Mouse (Mus musculus) left cerebral cortex, postnatal 36 days (tissue): Measurements from ENCODE around the gene Fuz. TPM values are rescaled to one million over a fixed set of nuclear protein-coding genes. Genes with fewer than 3 reads are reported as not detected.
"Not testable (repeated sequence)": the region's sequence is repeated elsewhere in the genome, so short reads cannot be mapped to it uniquely, and the experiment has no call there.

Experiments used
- DNase-seq, 2 experiments: peaks; one replicate each; pipeline ENCODE4 v3.0.0; 2021 to 2022; ENCODE audit warnings: low spot score in 2 of 2, mixed read lengths in 1 of 2
- intact Hi-C: fragments of 180-260 bp; cut with DNase I; formaldehyde crosslinking; loops from one replicate; pipeline ENCODE4 v1.15.1; 2025
- total RNA-seq, 2 experiments: library from RNA; stranded (reverse); gene quantifications; 2 replicates each; pipeline ENCODE4 v1.2.3; 2021

The Fuz gene
- total RNA-seq, 2 experiments from 2014 or later: 18.2 to 20.6 TPM

DNA sequence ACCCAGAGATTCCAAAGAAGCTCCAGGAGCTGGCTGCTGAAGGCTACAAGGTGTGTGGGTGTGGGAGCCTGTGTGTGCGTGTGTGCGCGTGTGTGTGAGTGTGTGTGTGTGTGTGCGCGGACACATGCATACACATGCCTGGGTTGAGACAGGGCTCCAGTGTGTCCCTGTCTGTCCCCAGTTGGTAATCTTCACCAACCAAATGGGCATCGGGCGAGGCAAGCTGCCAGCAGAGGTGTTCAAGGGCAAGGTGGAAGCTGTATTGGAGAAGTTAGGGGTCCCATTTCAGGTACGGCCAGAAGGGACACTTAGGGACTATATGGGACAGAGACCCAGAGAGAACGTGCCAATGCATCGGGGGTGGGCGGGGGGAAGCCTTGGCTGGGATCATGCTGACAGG is 36.0 kb upstream of the Fuz start:
- DNase-seq: no peak
- intact Hi-C loops: no loop called here

DNA sequence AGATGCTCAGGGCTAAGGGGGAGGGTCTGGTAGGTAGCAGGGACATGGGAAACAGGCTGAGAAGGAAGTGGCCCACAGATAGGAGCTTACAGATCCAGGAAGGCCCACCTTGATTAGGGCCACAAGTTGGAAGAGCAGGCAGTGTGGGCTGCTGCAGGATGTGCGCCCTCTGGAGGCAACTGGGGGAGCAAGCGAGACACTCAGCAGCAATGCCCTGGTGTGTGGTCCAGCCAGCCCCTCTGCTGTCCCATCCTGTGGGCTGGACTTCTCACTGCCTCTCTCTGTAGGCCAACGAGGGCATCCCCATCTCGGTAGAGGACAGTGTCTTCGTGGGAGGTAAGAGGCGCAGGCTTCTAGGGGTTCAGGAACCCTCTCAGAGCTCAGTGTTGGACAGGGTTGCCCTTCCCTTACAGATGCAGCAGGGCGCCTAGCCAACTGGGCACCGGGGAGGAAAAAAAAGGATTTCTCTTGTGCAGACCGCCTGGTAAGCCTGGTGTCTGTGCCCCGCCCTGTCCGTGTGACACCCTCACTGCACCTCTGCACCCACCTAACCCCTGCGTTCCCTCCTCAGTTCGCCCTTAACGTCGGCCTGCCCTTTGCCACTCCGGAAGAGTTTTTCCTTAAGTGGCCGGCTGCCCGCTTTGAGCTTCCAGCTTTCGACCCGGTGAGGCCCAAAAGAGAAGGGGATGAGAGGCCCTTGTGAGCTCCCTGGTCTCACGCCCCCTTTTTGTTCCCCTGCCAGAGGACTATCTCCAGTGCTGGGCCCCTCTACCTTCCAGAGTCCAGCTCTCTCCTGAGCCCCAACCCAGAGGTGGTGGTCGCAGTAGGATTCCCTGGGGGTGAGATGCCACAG is 35.1 kb upstream of the Fuz start:
- DNase-seq: no peak
- intact Hi-C loops: no loop called here

DNA sequence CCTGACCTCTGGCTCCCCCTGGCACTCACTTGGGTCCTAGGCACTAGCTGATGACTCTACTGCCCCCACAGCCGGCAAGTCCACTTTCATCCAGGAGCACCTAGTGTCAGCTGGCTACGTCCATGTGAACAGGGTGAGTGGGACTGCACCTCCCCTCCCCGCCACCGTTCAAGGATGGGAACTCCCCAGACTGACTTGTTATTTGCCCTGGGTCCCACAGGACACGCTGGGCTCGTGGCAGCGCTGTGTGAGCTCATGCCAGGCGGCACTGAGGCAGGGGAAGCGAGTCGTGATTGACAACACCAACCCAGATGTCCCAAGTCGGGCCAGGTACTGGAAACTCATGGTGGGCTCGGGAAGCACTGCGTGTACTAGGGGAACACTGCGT is 34.5 kb upstream of the Fuz start:
- intact Hi-C loops: no loop called here
- DNase-seq: no peak

DNA sequence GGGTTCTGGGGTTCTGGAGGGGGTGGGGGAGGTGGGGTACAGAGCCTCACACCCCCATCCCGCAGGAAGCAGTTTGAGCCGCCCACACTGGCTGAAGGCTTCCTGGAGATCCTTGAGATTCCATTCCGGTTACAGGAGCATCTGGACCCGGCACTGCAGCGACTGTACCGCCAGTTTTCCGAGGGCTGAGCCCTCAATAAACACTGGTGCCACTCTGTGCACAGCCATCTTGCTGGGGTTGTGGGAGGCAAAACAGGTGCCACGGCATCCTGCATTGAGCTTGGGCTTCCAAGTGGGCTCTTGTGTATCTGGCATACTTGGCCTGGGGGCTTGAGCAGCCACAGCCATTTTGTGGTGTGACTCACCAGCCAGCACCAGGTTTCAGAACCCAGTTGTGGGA is 33.4 kb upstream of the Fuz start:
- DNase-seq: no peak

DNA sequence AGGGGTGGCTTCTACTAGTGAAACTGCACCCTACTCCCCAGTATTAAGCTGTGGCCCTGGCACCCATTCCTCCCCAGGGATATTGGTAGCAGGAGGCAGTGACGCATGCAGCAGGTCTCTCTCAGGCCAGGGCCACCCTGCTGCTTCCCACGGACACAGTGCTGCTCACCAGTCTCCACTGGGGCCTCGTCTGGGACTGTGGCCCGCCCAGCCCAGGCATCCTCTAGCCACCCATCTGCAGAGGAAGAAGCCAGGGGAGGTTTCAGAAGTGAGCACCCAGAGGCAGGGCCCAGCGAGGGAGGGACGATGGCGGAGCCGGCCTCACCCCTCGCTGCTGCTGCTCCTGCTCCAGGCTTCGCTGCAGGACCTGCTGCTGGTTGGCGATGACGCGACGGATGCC is 32.7 kb upstream of the Fuz start:
- intact Hi-C loops: no loop called here
- DNase-seq: no peak

More for the DNA sequence above, 33.4 kb upstream of the Fuz start:
- intact Hi-C loops: no loop called here

DNA sequence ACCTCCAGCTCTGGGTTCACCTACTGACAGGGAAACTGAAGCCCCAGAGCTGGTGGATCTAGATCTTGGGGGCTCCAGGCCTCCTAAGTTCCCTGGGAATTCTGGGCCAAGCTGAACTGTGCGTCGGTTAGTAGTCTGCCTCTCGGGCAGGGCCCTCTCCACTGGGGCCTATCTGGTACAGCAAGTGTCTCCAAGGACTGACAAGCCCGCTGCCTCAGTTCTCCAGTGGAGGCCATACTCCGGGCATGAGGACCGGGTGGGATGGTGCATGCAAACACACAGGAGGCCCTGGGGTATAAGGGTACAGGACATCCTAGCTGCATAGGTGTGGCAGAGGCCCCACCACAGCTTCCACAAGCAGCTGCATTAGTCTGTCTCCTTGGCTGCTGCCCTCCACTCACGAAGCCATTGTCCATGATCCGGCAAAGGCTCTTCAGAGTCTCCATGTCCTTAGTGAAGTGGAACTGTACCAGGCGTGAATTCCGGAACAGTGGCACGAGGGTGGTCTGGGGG is 31.8 kb upstream of the Fuz start:
- intact Hi-C loops: no loop called here
- no peak for DNase-seq

DNA sequence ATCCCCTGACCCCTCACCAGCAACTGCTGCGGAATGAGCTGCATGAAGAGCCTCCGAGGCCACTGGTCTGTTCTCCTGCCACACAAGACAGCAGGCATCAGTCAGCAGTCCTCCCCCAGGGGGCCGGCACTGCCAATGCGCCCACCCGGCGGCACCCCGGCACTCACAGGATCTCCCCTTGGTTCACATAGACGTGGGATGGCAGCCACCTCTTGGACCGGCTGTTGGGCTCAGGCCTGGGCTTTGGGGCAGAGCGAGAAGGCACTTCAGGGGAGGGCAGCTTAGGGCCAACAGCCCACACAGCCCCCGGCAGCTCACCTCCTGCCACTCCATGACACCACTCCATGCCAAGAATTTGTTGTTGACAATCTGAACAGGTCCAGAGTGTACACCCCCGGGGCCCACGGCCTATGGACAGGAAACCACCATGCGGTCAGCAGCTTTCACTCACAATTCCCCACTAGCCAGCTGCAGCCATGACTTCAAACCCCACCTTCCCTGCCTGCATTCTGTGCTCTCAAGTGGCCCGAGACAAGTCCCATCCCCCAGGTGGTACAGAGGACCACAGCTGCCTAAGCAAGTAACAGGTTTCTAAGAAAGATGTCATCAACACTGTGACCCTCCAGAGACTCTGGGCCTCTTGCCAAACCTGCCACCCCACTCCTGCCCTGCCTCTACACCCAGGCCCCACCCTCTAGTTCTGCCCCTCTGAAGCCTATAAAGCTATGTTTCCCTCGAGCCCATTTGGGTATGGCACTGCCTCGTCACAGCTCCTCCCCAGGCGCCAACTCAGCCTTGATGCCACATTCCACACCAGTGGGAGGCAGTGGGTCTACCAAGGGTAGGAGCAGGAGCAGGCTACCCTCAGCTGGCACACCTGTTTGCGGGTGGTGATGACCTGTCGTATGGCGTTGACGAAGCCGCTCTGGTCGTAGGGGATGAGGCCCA is 31.0 kb upstream of the Fuz start:
- intact Hi-C loops: no loop called here
- DNase-seq: no peak

DNA sequence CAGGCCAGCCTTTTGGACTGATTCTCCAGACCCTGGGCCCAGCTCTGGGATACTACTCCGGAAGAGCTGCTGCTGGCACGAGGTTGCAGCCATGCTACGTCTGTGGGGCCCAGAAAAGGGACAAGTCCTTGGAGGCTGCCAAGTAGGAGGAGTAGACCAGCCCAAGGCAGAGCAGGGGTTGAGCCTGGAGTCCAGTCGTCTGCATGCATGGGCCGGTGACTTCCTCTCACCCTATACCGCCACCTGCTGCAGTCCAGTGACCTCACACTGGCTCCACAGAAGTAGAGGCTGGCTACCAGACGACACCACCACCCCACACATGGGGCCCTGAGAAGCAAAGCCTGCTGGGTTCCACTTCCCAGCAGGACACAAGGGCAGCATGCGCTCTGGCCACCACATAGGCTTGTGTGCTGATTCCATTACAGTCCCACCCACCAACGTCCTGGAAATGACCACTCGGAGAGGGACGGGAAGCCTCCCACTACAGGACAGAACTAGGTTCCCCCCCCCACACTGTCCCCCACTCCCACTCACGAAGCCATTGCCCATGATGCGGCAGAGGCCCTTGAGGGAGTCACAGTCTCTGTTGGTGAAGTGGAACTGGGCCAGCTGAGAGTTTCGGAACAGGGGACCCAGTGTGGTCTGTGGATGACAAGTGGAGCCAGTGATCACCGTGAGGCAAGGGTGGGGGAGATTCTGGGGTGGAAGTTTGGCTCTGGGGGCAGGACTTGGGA is 29.4 kb upstream of the Fuz start:
- intact Hi-C loops: no loop called here
- DNase-seq: no peak

DNA sequence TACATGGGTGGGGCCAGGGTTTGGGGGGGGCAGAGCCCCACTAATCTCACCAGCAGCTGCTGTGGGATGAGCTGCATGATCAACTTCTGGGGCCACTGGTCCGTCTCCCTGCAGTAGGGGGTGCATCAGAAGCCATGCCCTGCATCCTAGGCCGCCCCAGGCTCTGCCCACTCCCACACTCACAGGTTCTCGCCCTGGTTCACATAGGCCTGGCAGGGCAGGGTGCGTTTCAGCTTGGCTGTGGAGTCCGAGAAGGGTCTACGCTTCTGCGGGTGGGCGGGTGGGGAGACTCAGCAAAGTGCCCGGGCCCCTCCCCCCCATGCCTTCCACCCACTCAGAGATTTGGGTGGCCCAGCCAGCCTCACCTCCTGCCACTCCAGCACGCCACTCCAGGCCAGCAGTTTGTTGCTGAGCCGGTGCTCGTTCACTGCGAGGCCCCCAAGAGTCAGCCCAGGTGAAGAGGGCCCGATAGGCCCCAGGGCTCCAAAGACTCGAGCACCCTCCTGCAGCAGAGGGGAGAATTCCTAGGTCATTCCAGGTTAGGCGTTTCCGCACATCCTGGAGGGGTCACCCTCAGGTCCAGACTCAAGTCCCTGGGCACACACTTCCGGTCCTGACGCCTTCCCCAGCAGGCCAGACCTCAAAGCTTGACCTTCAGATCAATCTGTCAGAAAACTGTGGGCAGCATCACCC is 28.7 kb upstream of the Fuz start:
- intact Hi-C loops: no loop called here

DNA sequence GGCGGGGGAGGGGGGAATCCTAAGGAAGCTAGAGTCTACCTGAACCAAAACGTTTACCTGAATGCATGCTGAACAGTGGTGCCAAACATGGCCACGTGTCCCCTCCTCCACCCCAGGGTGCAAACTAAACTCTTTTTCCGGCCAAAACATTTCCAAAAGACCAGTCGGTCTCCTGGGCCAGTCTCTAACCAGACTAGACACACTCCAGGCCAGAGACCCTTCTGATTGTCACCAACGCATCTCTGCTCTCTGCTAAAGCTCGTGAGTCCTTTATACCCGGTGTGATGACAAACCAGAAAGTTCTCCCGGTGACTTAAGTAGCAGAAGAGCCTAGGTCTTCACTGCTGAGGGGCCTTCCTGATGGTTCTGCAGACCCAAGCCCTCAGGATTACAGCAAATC is 28.1 kb upstream of the Fuz start:
- intact Hi-C loops: no loop called here
- DNase-seq: no peak

More for the DNA sequence above, 28.7 kb upstream of the Fuz start:
- DNase-seq: no peak

DNA sequence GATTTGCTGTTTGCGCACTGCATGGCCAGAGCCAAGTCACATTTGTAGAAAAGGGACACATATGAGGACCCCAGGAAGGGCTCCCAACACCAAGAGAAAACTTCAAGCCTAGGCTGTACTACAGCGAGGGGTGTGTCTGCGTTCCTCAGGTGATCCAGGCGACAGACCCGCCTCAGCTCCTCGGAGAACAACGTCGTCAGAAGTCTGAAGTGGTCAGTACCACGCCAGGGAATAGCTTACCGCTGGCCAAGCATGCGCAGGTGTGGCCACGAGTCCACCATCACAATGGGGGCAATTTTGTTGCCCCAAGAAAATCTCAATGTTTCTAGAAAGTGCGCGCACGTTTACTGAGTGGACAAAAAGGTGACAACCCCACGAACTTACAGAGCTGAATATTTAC is 27.4 kb upstream of the Fuz start:
- intact Hi-C loops: no loop called here
- no peak for DNase-seq

DNA sequence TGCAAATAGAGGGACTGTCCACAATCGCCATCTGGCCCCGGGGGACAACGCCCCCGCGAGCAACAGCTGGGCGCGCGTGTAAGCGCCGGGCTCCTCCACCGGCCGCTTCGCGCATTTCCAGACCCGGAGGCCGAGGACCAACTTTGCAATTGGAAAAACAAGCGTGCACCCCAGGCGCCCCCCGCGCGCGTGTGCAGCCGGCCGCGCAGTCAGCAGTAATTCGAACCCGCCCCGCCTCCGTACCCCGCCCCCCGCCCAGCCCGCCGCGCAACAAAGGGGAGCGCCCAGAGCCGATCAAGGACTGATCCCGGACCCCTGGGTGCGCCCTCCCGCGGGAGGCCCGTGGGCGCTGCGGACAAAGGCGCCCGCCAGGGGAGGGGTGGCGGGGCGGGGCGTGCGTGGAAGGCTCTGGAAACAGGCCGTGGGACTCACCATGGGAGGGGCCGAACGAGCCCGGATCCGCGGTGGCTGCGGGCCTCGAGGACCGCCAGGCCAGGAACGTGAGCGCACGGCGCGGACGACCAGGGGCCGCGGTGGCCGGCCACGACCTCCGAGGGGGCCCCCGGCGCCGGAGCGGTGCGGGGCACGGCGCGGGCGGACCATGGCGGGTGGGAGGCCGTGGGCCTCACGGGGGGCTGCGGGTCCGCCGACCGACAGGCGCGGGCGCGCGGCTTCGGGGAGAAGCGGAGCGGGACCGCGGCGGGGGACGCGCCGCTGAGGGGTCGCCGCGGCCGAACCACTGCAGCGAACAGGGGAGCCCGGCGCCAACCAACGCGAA is 26.8 kb upstream of the Fuz start:
- peak in 1 of 2 experiments; percentile 69 for DNase-seq

DNA sequence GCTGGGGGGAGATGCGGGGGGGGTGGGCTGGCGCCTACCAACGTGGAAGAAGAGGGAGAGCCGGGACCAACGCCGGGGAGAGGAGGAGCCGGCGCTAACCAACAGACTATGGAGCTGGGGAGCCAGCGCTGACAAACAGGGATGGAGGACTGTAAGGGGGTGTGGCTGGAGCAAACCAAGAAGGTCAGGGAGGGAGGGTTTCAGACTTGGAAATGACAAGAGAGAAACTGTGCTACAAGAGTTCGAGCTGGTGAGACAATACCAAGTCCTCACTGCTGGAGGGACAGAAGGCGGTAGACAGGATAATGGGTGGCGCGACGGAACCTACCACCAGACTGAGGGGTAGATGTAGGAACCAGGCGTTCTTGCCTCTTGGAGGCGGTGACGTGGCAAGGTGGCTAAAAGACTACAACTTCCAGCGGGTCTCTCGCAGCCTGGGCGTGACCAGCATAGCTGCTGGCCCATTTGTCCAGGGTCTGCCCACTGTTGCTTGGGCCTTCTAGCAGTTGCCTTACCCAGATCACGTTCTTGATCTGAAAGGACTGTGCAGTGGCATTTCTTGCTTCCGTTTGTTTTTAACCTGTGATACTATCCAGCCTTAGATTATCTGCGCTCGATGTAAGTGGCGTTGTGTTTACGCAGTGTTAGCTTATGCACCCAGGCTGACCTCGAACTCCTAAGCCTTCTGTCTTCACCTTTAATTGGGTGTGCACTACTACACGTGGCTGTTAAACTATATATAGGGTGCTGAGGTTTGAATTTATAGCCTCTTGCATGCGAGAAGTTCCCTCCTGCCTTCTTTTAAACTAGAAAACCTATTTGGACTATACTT is 26.0 kb upstream of the Fuz start, which contains the start of gene Ptov1:
Ptov1 (minus strand) TSS at position 92 of the 832 bp plus-strand sequence.
- peak; percentile 95 for DNase-seq
- intact Hi-C loops: loop anchor here (1.0 to 2.0 kb wide), 2 partner anchors 21 kb away; partner anchors contain the start of gene Tbc1d17

More for the DNA sequence above, 26.8 kb upstream of the Fuz start:
- intact Hi-C loops: loop anchor here (1.0 kb wide), 1 partner anchor 20 kb away; the partner anchor contains the start of gene Tbc1d17

DNA sequence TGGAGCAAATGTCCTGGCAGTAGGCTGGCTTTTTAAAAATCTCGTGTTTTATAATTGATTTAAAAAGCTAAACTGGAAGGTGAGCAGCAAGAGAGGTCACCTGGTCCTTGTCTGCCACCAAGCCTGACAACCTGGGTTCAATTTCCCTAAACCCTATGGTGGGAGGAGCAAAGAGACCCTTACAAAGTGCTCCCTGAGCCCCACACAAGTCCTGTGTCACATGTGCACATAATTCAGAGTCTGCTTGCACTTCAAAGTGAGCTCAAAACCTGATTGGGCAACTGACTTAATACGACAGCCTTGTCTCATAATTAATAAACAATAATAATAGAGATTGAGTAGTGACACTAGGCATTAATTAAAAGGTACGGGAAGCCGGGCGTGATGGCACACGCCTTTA is 25.3 kb upstream of the Fuz start:
- no peak for DNase-seq
- intact Hi-C loops: loop anchor here (2.0 kb wide), 1 partner anchor 20 kb away; no protein-coding TSS in a partner anchor

DNA sequence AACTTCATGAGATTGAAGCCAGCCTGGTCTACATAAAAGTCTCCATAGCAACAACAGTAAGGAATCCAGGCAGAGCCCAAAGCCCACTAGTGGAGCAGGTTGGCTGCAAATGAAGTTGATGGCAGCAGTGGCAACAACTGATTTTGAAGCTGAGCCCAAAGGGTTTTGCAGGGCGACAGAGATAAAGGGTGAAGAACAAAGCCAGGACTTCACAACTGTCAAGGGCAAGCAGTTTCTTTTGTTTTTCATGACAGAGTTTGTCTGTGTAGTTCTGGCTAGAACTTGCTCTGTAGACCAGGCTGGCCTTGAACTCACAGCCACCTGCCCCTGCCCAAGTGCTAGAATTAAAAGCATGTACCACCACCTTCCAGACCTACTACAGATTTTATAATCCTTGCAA is 24.7 kb upstream of the Fuz start:
- intact Hi-C loops: loop anchor here (2.0 kb wide), 1 partner anchor 20 kb away; no protein-coding TSS in a partner anchor
- no peak for DNase-seq

DNA sequence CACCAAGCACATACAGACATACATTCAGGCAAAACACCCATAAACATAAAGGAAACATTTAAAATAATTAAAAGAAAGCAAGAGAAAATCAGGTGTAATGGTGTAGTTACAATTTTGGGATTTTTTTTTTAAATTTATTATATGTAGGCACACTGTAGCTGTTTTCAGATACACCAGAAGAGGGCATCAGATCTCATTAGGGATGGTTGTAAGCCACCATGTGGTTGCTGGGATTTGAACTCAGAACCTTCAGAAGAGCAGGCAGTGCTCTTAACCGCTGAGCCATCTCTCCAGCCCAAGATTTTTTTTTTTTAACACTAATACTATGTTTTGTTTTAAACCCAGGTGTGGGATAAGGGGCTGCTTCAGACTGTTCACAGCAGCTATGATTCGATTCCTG is 24.1 kb upstream of the Fuz start:
- intact Hi-C loops: loop anchor here (2.0 kb wide), 1 partner anchor 19 kb away; no protein-coding TSS in a partner anchor
- not testable (repeated sequence) for DNase-seq

DNA sequence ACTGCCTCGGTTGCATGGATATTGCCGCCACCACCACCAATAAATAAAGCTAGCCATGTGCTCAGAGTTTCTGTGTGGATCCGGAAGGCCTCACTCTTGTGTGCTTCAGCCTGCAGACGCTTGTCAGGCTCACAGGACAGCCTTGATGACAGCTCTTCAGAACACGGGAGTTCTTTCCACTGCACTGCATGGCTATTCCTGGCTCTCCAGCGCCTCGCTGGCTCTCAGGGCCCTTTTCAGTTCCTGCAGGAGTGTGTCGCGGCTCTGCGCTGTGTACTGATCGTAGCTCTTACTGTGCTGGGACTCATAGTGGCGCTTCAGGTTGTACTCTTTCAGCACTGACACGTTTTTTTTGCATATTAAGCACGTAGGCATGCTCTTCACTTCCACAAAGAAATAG is 18.0 kb upstream of the Fuz start:
- no peak for DNase-seq
- intact Hi-C loops: no loop called here
